Mouse (Mus musculus) kidney, adult 11 months (tissue): ENCODE data around the gene Usp47.

Experiments used
- DNase-seq: peaks from one replicate; pipeline ENCODE4 v3.0.0; 2022

Usp47 gene

DNA sequence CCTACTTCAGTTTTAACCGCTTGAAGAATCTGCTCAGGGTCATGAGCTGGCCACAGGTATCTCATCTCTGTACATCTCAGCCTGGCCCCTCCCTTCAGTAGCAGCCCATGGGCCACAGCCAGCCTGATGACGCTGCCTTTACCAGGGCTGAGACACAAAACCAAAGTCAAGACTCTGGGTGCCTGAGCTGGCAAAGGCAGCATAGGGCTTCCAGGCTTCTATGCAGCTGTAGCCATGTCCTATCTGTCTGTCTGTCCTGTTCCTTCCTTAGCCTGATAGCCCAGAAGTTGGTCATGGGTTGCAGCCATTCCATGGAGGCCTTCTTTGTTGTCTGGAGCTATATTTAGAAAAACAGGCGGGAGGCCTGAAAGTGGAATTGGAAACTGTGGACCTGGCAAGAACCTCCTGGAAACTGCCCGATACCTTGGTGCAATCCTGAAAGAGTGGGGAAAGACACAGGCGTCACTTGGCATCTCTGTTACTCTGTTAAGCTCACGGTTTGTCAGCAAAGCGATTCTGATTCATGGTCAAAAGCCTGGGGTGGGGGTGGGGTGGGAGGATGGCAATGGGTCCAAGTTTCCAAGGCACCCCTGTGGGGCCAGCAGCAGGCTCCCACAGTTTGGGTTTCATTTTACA lies 102.4 kb downstream of the Usp47 start:
- no peak for DNase-seq

DNA sequence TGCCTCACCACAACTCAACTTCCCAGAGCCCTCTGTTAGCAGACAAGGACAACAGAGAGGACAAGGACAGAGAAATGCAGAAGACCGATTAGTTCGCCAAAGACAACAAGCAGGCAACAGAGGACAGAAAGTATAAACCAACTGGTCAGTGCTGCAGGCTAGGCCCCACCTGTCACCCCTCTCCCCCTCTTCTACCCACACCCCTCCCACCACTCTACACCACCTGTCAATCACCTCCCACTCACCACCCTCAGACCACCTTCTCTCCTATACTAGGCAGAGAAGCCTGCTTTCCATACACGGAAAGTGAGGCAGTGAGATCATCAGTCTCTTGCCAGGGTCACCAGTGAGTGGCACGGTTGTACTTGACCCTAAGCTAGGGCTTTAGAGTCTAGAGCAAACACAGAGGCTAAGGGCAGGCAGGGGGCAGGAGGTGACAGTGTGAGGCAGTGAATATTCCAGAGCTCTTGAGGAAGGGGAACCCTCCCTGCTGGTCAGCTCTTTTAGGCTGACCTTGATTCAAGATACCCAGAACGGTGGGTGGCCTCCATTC lies 103.9 kb downstream of the Usp47 start:
- DNase-seq, result no peak

DNA sequence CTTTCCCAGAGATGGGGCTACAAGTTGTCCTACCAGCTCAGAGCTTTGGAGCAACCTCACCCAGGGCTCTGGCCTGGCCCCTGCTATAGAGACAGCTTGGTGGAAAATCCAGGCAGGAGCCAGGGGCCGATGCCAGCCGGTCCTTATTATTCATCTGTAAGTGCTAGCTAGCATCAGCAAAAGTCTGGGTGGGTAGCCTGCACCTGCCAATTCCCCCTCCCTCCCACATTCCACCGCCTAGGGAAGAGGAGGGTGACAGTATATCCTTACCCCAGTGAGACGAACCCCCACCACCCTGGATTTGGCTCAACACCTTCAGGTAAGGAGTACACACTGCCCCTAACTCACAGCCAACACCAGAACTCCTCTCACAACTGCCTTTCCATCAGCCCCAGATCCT lies 104.7 kb downstream of the Usp47 start:
- DNase-seq, result no peak

DNA sequence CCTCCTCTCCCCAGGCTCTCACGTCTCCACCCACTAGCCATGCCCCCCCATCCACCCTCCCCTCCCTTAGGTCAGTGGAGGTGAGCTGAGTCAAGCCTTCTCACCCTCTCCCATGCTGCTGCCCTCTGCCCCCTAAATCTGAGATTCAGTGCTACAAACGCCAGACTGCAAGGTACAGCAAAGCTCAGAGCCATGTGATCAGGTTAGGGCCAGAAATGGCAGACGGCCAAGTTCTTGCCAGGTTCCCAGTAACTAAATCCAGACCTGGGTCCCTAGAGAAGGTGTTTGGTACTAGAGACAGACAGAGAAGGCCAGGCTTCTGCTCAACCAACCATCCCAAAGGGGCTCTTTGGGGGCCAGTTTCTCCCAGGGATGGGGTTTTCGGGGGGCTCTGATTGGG lies 105.5 kb downstream of the Usp47 start:
- DNase-seq, result peak; percentile 60

DNA sequence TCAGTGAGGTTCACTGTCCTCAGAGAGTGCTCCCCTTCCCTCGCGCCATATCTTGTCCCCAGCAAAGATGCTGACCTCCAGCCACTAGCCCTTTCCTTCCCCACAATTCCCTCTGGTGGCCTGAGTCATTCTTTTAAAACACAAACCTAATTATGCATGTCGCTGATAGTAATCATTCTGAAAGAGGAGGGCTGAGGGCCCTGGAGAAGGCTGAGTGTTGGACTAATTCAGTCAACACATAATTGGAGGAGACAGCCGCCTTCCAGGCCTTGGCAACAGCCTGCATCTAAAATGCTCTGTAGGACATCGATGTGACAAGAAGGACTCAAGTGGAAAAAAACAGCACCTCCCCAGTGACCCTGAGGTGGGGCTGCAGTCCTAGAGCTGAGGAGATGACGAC lies 106.5 kb downstream of the Usp47 start:
- DNase-seq, result no peak

DNA sequence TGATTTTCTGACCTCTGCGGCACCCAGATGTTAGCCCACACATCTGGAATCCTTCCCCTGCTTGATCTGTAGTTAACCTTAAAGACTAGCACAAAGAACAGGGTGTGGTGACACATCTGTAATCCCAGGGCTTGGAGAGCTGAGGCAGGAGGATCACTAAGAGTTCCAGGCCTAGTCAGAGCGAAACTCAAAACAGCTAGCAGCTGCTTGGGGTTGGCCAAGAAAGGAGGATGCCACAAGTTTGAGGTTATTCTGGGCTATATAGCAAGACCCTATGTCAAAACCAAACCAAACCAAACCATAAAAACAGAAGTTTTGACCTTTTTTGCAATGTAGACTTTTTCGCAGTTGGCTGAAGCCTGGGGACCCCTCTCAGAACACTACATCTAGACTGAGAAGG lies 107.4 kb downstream of the Usp47 start:
- no peak for DNase-seq

DNA sequence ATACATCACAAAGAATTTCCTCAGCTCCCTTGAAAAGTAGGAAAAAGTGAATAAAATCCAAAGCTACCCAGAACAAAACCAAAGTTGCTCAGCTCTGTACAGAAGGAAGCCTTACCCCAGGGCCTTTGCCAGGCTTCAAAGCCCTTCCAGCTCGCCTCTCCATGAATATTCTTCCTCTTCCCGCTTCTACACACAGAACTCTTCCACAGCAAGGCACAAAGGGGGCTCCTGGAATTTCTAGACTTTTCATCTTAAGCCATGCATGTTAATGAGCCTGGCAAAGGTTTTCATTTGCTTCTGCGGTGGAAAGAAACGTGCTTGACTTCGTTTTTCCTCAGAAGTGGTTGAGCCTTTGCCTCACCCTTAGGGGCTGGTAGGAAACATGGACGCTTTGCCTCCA lies 108.7 kb downstream of the Usp47 start:
- no peak for DNase-seq

DNA sequence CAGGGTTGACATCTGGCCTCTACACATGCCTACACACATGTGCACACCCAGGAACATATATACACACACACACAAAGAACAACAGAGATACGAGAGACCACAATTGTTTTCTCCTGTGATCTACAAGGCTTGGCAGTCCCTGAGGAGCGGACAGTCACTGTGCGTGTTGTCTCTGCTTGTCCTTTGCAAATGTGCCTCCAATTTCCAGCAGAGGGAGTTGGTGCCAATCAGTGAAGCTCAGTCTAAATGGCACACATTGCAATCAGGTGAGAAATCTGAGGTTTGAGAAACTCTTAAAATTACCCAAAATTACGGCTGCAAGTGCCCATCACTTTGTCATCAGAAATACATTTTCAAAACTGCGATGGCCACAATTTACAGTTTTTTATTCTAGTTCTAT lies 110.0 kb downstream of the Usp47 start:
- no peak for DNase-seq

DNA sequence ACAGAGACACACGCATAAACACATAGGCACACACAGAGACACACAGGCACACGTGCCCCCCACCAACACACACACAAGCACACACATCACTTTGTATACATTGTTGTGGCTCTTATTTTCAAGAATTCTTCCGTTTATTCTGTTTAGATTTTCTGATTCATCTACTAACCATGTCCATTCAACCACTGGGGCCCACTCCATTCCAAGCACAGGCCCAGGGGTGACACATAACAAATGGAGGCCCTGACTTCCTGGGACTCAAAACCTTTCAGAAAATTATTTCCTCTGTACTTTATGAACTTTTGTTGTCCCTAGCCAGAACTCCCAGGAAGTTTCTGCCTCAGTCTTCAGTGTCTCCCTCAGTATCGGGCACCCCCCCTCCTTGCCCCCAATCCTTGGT lies 111.9 kb downstream of the Usp47 start:
- no peak for DNase-seq

DNA sequence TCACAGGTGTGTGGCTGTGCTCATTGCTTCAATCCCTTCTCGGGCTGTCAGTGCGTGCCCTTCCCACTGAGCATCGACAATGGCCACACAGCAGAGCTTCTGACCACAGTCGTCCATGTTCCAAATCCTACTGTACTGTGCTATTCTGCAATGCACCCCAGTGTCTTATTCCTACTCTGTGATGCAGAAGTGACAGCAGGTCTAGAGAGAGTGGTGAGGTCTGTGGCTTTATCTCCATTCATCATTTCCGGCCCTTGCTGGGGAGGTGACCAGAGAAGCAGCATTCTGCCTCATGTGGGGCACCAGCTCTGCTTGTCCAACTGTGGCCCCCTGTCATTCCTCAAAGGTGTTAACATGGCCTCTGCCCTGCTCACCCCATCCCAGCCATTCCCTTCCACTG lies 113.2 kb downstream of the Usp47 start:
- no peak for DNase-seq

DNA sequence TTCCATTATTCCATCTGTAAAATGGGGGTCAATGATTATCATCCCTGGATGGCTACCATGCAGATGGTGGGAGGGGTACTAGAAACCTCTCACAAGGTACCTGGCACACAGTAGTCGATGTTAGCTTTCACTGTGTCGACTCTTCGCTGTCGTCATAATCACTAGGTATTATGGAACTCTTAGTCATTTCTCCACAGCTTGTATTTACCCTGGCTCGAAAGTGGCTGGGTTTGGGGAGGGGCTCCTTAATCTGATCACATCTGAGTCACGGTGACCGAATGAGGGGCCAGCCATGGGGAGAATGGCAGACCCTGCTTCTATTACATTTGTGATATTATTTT lies 114.8 kb downstream of the Usp47 start:
- DNase-seq, result no peak

DNA sequence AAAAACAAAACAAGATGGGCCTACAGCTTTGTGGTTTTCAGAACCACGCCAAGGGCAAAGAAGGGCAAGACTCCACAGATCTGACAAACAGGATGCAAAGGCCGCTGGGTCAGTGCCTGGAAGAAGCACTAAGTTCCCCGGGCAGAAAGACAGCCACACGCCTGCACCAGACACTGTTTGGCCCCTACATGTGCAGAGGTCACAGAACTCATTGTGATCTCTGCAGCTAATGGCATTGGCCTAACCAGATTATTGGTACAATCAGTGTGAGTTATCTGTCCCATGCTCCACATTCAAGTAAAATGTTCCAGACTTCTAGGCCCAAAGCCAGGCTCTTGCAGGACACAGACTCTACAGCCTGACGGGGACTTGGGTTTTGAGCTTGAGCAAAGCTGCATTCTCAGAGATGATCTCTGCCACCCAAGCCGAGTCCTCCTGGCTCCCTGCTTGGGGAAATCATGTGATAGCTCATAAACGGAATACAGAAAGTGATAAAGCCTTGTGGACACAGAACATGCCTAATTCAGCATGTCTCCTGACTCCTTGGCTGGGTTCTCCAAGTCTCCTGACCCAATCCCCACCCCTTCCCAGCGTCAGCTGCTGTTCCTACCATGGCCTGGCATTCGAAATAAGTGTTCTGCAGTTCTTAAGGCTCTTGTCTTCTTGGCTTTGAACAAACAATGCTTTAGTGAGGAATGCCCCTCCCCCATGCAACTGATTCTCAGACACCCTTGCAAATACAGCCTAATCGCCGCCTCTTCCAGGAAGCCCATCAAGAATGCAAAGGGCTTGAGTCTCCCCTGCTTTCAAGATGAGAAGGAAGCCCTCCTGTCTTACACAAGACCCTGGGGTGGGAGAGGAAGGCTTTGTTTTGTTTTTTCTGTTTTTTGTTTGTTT lies 115.5 kb downstream of the Usp47 start:
- DNase-seq, result peak; percentile 58

DNA sequence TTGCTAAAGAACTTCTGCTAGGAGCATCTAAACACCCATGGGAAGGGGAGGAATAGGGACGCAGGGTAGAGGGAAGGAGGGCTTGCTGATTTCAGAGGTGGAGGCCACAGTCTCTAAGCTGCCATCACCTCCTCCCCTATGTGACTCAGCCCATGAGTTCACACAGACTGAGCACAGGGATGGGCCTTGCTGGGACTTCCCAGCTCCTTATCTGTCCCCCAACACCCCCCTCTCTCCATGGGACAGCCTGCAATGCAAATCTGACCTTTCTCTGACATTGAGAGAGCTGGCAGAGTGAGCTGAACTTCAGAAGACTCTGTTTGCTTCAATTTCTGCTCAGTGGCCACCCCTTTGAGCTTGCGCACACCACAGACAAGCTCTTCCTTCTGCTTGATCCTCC lies 117.4 kb downstream of the Usp47 start:
- no peak for DNase-seq

DNA sequence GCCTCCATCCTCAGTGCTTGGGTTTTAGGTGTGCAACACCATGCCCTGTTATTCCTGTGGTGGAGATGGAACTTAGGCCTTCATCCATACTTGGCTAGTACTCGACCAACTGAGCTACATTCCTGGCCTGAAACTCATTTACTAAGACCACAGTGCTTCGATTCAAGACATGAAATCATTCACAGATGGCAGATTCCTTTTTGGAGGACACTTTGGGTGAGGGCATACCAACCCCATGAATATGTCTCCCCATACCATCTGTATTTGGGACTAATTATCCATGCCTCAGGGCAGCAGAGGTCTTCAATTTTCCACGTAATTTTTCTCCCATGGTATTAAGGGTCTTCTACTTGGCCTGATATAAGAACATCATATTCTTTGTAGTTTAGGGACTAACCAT lies 119.3 kb downstream of the Usp47 start:
- no peak for DNase-seq

DNA sequence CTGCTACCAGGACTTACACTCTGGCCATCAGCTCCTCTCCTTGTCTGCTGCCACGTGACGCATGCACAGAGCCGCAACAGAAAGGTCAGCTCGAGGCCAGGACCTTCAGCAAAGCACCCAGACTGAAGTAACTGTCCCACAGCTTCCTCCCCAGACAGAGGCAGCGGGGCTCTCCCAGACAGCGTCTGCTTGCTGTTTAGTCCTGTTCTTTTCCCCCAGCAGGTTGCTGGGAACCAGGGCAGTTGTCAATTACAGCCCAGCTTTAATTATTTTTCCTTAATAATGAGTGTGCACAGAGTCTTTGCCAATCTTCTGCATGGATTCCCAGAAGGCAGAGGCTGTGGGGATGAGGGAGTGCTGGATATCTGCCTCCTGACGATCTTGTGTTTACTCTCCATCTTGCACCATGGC lies 119.8 kb downstream of the Usp47 start:
- DNase-seq, result no peak

DNA sequence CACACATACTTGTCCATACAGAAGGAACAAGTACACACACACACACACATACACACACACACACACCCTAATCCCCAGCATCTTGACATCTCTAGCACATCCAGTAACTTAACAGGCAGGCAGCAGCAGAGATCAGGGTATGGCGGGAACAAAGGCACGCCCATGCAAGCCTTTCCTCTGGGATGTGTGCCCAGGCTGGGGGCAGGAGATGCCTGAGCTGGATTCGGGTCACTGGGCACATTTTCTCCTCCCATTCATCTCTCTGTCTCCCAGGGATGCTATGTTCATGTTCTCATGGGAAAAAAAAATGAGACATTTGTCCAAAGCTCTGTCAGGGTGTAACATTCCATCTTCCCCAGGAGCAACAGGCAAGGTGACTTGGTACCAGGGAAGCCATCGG lies 120.7 kb downstream of the Usp47 start:
- DNase-seq, result peak; percentile 24

DNA sequence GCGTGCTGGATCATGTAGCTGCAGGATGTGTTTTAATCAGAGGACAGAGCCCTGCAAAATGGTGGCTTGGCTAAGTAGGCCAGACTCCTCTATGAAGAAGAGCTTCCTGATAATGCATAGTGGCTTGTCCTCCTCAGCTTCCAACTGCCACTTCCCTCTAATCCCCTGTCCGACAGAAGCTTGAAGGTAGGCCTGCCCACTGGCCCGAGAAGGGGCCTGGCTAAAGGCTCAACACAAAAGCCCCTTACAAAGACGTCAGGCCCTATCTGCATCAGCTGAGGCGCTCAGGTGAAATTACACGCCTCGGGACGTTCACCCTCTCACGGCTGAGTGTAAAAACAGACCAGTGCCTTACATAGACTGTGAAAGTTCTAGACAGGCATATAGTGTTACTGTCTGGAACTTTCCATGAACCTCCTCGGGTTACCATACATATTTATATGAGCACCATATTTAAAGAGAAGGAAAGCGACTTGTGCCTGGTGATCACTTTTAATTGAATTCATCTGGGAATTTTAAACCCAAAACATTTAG lies 121.4 kb downstream of the Usp47 start:
- no peak for DNase-seq

DNA sequence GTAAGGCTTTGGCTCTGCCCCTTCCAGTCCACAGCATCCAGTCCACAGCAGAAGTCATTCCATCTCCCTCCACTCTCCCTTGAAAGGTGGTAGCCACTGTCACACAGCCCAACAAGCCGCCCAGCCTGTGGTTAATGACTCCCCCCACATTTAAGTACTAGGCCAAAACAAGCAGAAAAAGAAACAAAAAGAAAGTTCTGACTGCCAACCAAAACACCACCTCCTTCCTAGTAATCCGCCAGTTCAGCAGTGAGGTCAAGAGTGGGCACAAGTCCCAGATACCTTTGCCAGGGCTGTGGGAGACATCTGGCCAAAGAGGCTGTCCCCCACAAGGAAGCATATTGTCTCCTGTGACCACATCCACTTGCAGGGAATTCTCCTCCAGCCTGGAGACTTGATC lies 124.7 kb downstream of the Usp47 start:
- DNase-seq, result peak; percentile 48

DNA sequence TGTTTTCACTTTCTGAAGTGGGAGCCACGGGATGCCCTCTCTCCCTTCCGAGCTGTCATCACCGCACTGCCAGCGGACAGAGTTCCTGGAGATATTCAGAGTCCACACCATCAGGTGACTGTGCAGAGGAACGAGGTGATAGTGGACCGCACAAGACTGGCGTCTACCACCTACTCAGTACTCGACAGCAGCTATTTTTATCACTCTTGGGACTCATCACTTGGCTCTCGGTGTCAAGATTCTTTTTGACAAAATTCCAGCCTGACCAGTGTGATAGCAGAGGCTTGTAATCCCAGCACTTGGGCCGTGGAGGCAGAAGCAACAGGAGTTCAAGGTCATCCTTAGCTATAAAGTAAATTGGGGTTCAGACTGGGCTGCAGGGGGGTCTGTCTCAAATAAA lies 125.8 kb downstream of the Usp47 start:
- DNase-seq, result no peak

DNA sequence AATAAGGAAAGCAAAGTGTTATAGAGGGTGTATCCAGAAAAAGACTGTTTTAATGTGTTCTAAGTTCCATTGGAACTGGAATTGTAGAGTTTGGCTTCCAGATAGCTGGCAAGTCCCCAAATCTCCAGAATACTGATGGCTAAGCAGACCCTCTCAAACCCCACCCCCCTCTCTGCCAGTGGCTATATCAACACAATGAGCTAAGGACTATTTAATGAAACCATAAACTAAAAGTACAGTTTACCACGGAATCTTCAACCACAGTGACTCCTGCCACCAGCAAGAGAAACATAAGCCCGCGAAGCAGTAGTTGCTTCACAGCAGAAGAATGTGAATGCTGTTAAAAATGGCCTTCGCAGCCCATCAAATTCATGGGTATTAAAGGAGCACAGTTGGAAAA lies 131.1 kb downstream of the Usp47 start:
- DNase-seq, result no peak

DNA sequence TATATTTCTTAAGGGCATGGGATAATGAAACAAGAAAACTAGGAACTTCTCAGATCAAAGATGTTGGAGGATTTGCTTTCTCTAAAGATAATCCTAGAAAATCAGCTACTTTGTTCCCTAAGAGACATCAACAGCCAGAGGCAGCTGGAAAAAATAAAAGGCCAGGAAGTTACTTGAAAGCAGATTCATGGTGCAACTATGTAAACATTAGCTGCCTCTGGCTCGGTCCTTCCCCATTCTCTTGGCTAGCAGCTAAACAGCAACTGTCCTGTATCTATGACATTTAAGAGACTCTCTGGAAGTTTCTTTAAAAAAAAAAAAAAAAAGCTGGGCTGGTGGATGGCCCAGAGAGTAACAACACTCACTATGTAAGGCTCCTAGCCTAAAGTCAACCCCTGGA lies 131.9 kb downstream of the Usp47 start:
- no peak for DNase-seq

DNA sequence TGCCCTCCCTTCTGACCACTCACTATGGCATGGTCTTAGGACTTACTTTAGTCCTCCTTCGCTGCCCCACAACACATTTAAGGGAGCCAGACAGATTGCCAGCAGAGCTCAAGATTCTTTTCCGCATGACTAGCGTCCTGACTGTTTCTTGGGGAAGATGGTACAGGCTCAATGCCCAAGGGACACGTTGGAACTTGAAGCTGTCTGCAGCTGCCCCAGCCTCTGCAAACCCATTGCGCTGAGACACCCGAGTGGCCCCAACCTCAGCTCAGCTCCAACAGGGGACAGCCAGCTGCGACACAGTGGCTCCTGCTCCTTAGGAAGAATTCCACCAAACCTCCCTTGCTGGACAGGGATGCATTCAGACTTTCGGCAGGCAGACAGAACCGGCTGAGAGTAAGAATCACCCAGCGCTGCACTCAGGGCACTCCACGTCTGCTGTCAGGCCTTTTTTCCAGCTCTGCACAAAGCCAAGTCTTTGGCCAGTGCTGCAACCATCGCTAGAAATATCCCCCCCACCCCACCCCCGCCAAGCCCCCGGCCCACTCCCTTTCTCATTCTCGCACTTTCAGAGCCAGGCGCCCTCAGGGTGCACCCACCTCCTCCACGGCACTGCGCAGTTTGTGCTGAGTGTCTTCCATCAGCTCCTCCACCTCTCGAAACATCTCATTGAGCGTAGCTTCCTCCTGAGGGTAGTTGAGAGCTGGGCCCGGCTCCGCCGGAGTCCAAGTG lies 134.4 kb downstream of the Usp47 start:
- DNase-seq, result peak; percentile 21

DNA sequence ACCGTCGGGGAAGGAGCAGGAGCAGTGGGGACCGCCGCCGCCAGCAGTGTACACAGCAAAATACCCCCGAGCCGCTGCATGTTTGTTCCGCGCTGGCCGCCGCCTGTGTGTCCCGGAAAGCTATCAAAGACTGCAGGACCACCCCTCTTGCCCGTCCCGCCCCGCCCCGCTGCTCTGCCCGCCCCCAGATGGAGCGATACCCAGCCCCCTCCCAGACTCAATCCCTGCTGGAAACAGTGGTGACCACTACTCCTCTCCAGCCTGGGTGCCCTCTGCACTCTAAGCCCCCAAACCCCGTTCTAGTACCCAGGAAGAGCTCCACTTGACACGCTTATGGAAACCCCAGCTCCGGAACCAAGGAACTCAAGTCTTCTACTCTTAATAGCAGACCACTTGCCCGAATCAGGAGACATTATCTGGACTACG lies 135.0 kb downstream of the Usp47 start:
- DNase-seq, result no peak

DNA sequence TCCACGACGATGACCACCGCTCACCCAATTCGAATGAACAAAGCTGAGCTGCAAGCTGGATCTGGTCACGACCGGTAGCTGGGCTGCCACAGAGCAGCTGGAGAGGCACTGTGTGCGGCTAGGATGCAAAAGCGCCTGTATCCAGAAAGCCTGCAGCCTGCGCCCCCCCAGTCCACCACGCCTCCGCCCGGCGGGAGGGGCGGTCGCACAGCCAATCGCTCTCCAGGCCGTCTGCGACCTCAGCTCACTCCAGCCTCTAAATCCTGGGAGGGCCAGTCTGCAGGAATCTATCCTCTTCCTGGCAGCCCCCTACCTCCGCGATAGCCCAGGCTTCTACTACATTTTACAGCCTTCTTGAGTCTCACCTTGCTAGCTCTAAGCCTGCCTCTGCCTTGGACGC lies 135.6 kb downstream of the Usp47 start, which contains the start of gene Dkk3:
Gene Dkk3 (minus strand): TSS at position 116 of the 400 bp plus-strand sequence.
- no peak for DNase-seq
